Mouse (Mus musculus) NIH3T3 (cell line): ENCODE measurements around the gene Calr3.

Experiments
- DNase-seq: peaks from one replicate; pipeline ENCODE4 v3.0.0-alpha.2; 2012; ENCODE audit warnings: low read depth

Gene Calr3

GRCm38 (mm10) chr8:72443338-72443993 lies at the start of gene Calr3, which contains the start of gene 1700030K09Rik:
TSS of gene Calr3 (minus strand) at chr8:72443870.
TSS of gene 1700030K09Rik (plus strand) at chr8:72443880.
- peak; percentile 98 for DNase-seq

GRCm38 (mm10) chr8:72493381-72493780 lies 49.7 kb upstream of the Calr3 start:
- DNase-seq: peak; percentile 8

GRCm38 (mm10) chr8:72492622-72493081 lies 49.0 kb upstream of the Calr3 start:
- DNase-seq: peak; percentile 100

GRCm38 (mm10) chr8:72491680-72492621 lies 48.3 kb upstream of the Calr3 start, which contains the start of gene Slc35e1:
TSS of gene Slc35e1 (minus strand) at chr8:72492614.
- peak; percentile 54 for DNase-seq

GRCm38 (mm10) chr8:72491017-72491416 lies 47.3 kb upstream of the Calr3 start:
- DNase-seq: peak; percentile 36

GRCm38 (mm10) chr8:72487014-72487413 lies 43.3 kb upstream of the Calr3 start:
- DNase-seq: no peak

GRCm38 (mm10) chr8:72485456-72486199 lies 42.0 kb upstream of the Calr3 start:
- peak; percentile 25 for DNase-seq

- DNase-seq: peak; percentile 99
Measured at GRCm38 (mm10) chr8:72474826-72475546, 31.3 kb upstream of the Calr3 start, which contains the start of gene Cherp. TSS of gene Cherp (minus strand) at chr8:72475226.

- DNase-seq: no peak
Measured at GRCm38 (mm10) chr8:72470684-72471083, 27.0 kb upstream of the Calr3 start.

- DNase-seq: no peak
Measured at GRCm38 (mm10) chr8:72469984-72470383, 26.3 kb upstream of the Calr3 start.

GRCm38 (mm10) chr8:72469243-72469642 lies 25.6 kb upstream of the Calr3 start:
- no peak for DNase-seq

- DNase-seq: no peak
Measured at GRCm38 (mm10) chr8:72464211-72464610, 20.5 kb upstream of the Calr3 start.

- DNase-seq: no peak
Measured at GRCm38 (mm10) chr8:72459881-72460533, 16.3 kb upstream of the Calr3 start.

GRCm38 (mm10) chr8:72458457-72458856 lies 14.8 kb upstream of the Calr3 start:
- no peak for DNase-seq

- DNase-seq: no peak
Measured at GRCm38 (mm10) chr8:72457806-72458205, 14.1 kb upstream of the Calr3 start.

GRCm38 (mm10) chr8:72455317-72455716 lies 11.6 kb upstream of the Calr3 start:
- DNase-seq: no peak

GRCm38 (mm10) chr8:72453904-72454303 lies 10.2 kb upstream of the Calr3 start:
- DNase-seq: no peak

GRCm38 (mm10) chr8:72451516-72451915 lies 7.8 kb upstream of the Calr3 start:
- DNase-seq: no peak

- no peak for DNase-seq
Measured at GRCm38 (mm10) chr8:72445071-72445470, 1.4 kb upstream of the Calr3 start.

- no peak for DNase-seq
Measured at GRCm38 (mm10) chr8:72443994-72444350, 302 bp upstream of the Calr3 start.
